Mouse (Mus musculus) limb, embryonic 14.5 days (tissue): ENCODE results near the gene Coa7. TPM values are rescaled to one million over a fixed set of nuclear protein-coding genes. Genes with fewer than 3 reads are reported as not detected.
A peak's percentile ranks its signal among the peaks of the same experiment; 100 is the strongest.
"Not testable (repeated sequence)": the region's sequence is repeated elsewhere in the genome, so short reads cannot be mapped to it uniquely, and the experiment has no call there.

Source experiments
- ATAC-seq: fragments of 200-750 bp; cut with Nextera tagmentation; 2 replicates; pipeline ENCODE4 v1.8.0; 2017; ENCODE audit warnings: low read depth, moderate number of reproducible peaks, moderate TSS enrichment; ENCODE audit not compliant: low FRiP score
- DNase-seq: peaks from one replicate; pipeline ENCODE4 v3.0.0-alpha.2; 2015; ENCODE audit warnings: low spot score
- H3K27ac ChIP-seq: fragments of 300-500 bp; sonication (generic); replicated peaks from 2 replicates; pipeline ENCODE4 v1.5.1; 2014; ENCODE audit warnings: low read depth, mild to moderate bottlenecking, low read length, moderate library complexity, mixed read lengths
- H3K27me3 ChIP-seq: fragments of 300-500 bp; sonication (generic); 2 replicates; pipeline ENCODE4 v1.6.1; 2014; ENCODE audit warnings: low read length, mixed read lengths; ENCODE audit not compliant: control insufficient read depth, insufficient read depth
- H3K36me3 ChIP-seq: fragments of 300-500 bp; sonication (generic); 2 replicates; pipeline ENCODE4 v1.6.1; 2014; ENCODE audit warnings: mild to moderate bottlenecking, low read length, moderate library complexity, mixed read lengths; ENCODE audit not compliant: control insufficient read depth, insufficient read depth
- H3K4me1 ChIP-seq: fragments of 300-500 bp; sonication (generic); 2 replicates; pipeline ENCODE4 v1.6.1; 2014; ENCODE audit warnings: antibody characterized with exemption, low read length, mixed read lengths; ENCODE audit not compliant: control insufficient read depth, insufficient read depth
- H3K4me2 ChIP-seq: fragments of 300-500 bp; sonication (generic); replicated peaks from 2 replicates; pipeline ENCODE4 v1.6.1; 2014; ENCODE audit warnings: low read depth, mild to moderate bottlenecking, low read length, moderate library complexity; ENCODE audit not compliant: severe bottlenecking
- H3K4me3 ChIP-seq: fragments of 300-500 bp; sonication (generic); replicated peaks from 2 replicates; pipeline ENCODE4 v1.5.1; 2014; ENCODE audit warnings: low read length
- H3K9ac ChIP-seq: fragments of 300-500 bp; sonication (generic); 2 replicates; pipeline ENCODE4 v1.6.1; 2014; ENCODE audit warnings: mild to moderate bottlenecking, low read depth, low read length, moderate library complexity; ENCODE audit not compliant: severe bottlenecking
- H3K9me3 ChIP-seq: fragments of 300-500 bp; sonication (generic); 2 replicates; pipeline ENCODE4 v1.6.1; 2016; ENCODE audit warnings: low read length; ENCODE audit not compliant: control insufficient read depth
- POLR2A ChIP-seq: fragments of 200-500 bp; IDR thresholded peaks from 2 replicates; pipeline ENCODE4 v1.8.0; 2012; ENCODE audit warnings: inconsistent platforms, mild to moderate bottlenecking, moderate library complexity, borderline replicate concordance; ENCODE audit not compliant: insufficient read depth, insufficient read length; ENCODE audit errors: extremely low read depth
- whole genome bisulfite sequencing: fragments of 180-500 bp; shearing (Covaris S2); extraction: QIAGEN DNeasy Blood & Tissue Kit; methylation state at CpG from one replicate; pipeline ENCODE4 v1.1.7; 2014; 5-methylcytosine and 5-hydroxymethylcytosine counted together
- polyA plus RNA-seq, 2 experiments: library from polyadenylated mRNA; depleted of rRNA in 1 of 2; stranded (reverse) in 1 of 2; unstranded in 1 of 2; fragments of >200 nt; fragmentation: Nextera tagmentation in 1 of 2; extraction: Ambion mirVana in 1 of 2; gene quantifications; 2 replicates each; pipeline versions ENCODE4 v1.2.1 to v1.2.3; 2012 to 2014

The Coa7 gene
- polyA plus RNA-seq, 2 experiments, result 17.1 to 39.0 TPM

DNA sequence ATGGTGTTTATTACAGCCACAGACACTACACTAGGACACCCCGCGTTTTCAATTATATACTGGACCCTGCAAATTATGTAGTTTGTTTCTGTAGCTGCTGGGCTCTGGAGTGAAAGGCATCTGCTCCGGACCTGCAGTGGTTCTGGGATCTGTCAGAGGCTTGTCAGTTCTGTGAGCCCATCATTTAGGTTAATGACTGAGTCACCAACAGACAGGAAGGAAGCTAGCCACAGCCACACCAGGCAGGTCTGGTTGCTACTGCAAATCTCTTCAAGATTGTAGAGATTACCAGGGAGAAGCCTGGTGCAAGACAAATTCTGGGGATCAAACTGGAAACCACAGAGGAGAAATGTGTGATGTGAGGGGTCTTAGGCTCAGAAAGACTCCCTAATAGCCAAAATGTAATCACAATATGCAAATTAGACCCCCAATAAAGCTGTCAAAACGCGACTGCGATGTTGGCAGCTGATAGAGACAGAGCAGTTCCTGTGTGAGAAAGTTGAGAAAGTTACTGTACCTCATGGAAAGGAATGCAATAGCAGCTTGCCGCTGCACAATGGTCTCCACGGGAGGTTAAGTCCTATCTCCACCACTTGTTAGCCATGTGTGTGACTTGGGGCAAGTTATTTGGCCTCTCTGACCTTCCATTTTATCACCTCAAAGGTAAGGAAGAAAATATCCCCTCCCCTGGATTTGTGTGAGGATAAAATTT, 22.1 kb downstream of the Coa7 start:
- no peak overlapping the region for H3K4me2 ChIP-seq

DNA sequence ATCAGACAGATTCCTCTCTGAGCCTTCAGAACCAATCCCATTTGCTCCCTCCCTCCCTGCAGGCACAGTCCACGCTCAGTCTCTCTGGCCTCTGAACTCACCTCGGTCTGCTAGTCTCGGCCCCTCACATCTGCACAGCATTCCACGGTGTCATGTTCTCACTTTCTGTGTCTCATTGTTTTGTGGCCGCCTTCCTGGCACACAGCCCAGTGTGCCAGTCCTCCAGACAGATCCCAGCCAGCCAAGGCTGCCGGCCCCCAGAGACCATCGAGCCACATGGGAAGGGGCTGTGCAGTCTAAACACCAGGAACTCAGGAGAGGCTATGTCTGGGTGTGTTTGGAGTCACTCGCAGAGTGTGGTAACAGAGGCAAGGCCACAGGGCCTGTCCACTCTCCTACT, 22.9 kb downstream of the Coa7 start:
- Histone ChIP-seq H3K4me3 (no peak overlapping the region), H3K36me3 (no peaks in the 10 kb centered on the region), H3K27me3 (no peaks in the 10 kb centered on the region), H3K9ac (0 out of 2 replicates have a peak overlapping the region, but pooled peaks have one; percentile 8), H3K27ac (peak overlapping the region; percentile 76), H3K4me2 (peak overlapping the region; percentile 11), H3K4me1 (peaks cover 45% of the 10 kb centered on the region), H3K9me3 (no peaks in the 10 kb centered on the region)
- WGBS, result under 1% methylated on average over 8 of the region's 8 CpGs
- DNase-seq (peak; percentile 72), ATAC-seq (peak; percentile 82)
- TF ChIP-seq POLR2A, result no peak

More for the DNA sequence above, 22.1 kb downstream of the Coa7 start:
- TF ChIP-seq POLR2A, result no peak
- no peaks in the 10 kb centered on the region for H3K36me3 ChIP-seq
- H3K9ac ChIP-seq, result no peak overlapping the region
- WGBS, result 8% methylated on average over 8 of the region's 8 CpGs
- peak overlapping the region; percentile 76 for H3K27ac ChIP-seq
- ATAC-seq (no peak), DNase-seq (no peak)
- H3K27me3 ChIP-seq, result no peaks in the 10 kb centered on the region
- peaks cover 44% of the 10 kb centered on the region for H3K4me1 ChIP-seq
- no peaks in the 10 kb centered on the region for H3K9me3 ChIP-seq
- no peak overlapping the region for H3K4me3 ChIP-seq

DNA sequence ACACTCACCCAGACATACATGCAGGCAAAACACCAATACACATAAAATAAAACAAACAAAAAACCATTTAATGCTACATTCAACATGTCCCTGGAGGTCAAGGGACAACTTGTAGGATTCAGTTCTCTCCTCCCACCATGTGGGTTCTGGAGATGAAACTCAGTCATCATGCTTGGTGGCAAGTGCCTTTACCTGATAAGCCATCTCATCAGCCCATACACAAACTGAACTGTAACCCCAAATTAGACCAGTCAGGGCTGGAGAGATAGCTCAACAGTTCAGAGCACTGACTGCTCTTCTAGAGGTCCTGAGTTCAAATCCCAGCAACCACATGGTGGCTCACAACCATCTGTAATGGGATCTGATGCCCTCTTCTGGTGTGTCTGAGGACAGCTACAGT, 25.7 kb downstream of the Coa7 start:
- H3K9ac ChIP-seq, result not testable (repeated sequence)

DNA sequence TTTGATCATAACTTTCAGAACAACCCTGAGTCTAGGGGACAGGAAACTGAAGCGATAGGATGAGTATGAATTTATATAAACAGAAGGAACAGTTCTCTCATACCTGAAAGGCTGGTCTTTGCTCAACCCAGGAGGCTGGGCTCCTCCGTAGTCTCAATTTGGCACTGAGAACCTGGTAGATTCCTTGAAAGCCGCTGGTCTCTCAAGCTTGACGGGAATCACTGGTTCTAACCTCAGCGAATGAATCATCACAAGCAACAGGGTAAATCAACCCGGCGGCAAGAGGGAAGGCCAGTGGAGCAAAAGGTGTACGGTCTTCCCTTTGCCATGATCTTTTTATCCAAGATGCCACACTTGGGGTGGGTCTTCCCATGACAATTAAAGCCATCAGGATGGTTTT, 29.5 kb downstream of the Coa7 start:
- H3K4me1 ChIP-seq, result peaks cover 45% of the 10 kb centered on the region
- no peaks in the 10 kb centered on the region for H3K9me3 ChIP-seq
- no peak overlapping the region for H3K27ac ChIP-seq
- no peak for TF ChIP-seq POLR2A
- H3K36me3 ChIP-seq, result no peaks in the 10 kb centered on the region
- no peak overlapping the region for H3K4me3 ChIP-seq
- no peak overlapping the region for H3K9ac ChIP-seq
- no peak for ATAC-seq
- H3K4me2 ChIP-seq, result no peak overlapping the region
- DNase-seq, result no peak
- WGBS, result 94% methylated on average over 8 of the region's 8 CpGs
- H3K27me3 ChIP-seq, result no peaks in the 10 kb centered on the region

More for the DNA sequence above, 25.7 kb downstream of the Coa7 start:
- not testable (repeated sequence) for H3K4me2 ChIP-seq, DNase-seq, H3K9me3 ChIP-seq, H3K27me3 ChIP-seq, H3K36me3 ChIP-seq, H3K4me3 ChIP-seq, ATAC-seq, H3K27ac ChIP-seq
- H3K4me1 ChIP-seq, result peaks cover 49% of the 10 kb centered on the region

DNA sequence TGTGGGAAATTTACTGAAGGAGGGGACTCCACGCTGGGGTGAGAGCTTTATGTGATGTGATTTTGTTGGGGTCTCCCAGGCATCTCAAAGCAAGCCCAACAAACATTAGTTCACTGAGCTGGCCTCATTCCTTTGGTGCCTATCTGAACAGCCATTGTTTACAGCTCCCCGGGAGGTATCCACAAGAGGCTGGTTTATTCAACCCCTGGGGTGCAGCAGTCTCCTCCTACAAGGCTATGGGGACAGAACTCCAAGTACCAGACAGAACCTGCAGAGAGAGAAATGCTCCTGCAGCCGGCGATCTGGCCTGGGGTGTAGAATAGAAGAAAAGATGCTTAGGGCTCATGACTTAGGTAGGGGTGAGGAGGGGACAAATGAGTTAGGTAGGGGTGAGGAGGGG, 30.6 kb downstream of the Coa7 start:
- Histone ChIP-seq H3K4me3 (no peak overlapping the region), H3K9me3 (no peaks in the 10 kb centered on the region), H3K9ac (no peak overlapping the region), H3K36me3 (no peaks in the 10 kb centered on the region), H3K4me1 (peaks cover 54% of the 10 kb centered on the region), H3K4me2 (no peak overlapping the region), H3K27ac (no peak overlapping the region; the same call in 1 of the 2 replicates), H3K27me3 (no peaks in the 10 kb centered on the region)
- ATAC-seq (no peak), DNase-seq (no peak)
- TF ChIP-seq POLR2A, result no peak
- 14% methylated on average over 4 of the region's 4 CpGs for WGBS
